Comparison of ENCODE assay signal across 7 mouse cellular contexts in the genomic region with DNA sequence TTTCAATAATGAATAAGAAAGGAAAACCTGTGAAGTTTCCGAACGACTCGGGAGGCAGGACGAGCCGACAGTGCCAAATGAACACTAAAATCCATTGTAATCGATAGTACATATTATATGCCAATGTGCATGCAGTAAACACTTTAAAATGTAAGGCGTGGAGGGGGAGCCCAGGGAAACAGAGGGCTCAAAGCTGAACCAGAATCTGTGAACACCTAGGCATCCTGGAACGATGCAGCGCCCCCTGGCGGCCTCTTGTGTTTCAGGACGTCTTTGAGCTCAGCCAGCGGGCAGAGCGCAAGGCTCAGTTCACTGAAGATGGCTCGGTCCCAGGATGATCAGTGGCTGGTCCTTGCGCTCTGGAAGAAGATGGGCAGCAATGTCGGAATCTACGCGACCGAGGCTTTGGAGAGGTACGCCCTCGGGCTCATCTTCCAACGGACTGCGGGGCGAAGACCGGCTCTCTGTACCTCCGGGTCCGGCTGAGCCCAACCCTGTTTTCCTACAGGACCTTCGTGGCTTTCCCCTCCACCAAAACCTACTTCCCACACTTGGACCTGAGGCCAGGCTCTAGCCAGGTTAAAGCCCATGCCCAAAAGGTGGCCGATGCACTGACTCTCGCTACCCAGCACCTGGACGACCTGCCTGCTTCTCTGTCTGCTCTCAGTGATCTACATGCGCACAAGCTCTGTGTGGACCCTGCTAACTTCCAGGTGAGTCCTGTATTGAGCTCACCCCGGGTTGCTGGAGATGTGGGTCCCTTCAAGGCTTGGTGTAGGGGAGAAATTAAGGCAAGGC. TPM values are rescaled to one million over a fixed set of nuclear protein-coding genes. Genes with fewer than 3 reads are reported as not detected.
DNase-seq lines count a peak whose midpoint lies in the region; ATAC-seq lines count a peak whose summit lies in the region.
"Not testable (repeated sequence)": the region's sequence is repeated elsewhere in the genome, so short reads cannot be mapped to it uniquely, and the experiment has no call there.

A gene (plus strand): TSS at position 271 of the 798 bp plus-strand sequence.

- peak within 1 kb of the TSS; percentile 46; the same call in 1 of the 2 replicates for H3K9ac ChIP-seq in embryonic facial prominence, embryonic 13.5 days
- 0 out of 2 replicates have a peak within 1 kb of the TSS, but pooled peaks have one; percentile 31 for H3K9ac ChIP-seq in limb, embryonic 12.5 days (replicated peaks)
- 0 out of 2 replicates have a peak within 1 kb of the TSS, but pooled peaks have one; percentile 36 for H3K9ac ChIP-seq in midbrain, embryonic 14.5 days (replicated peaks; ENCODE audit: low read length)

- peak within 1 kb of the TSS; percentile 60 for H3K4me2 ChIP-seq in embryonic facial prominence, embryonic 13.5 days
- peak within 1 kb of the TSS; percentile 59 for H3K4me2 ChIP-seq in limb, embryonic 12.5 days
- peak within 1 kb of the TSS; percentile 53 for H3K4me2 ChIP-seq in midbrain, embryonic 14.5 days (ENCODE audit: low read length)

- H3K36me3 ChIP-seq in embryonic facial prominence, embryonic 13.5 days; limb, embryonic 12.5 days; midbrain, embryonic 14.5 days (ENCODE audit: control insufficient read depth, insufficient read depth, low read length): not testable (repeated sequence)

- not testable (repeated sequence) for H3K9me3 ChIP-seq in embryonic facial prominence, embryonic 13.5 days; limb, embryonic 12.5 days; midbrain, embryonic 14.5 days (ENCODE audit: control insufficient read depth, low read length)

- not testable (repeated sequence) for H3K27ac ChIP-seq in embryonic facial prominence, embryonic 13.5 days; limb, embryonic 12.5 days; midbrain, embryonic 14.5 days (replicated peaks; ENCODE audit: low read depth, low read length)

- 18% methylated on average over 30 of the region's 33 CpGs for WGBS in embryonic facial prominence, embryonic 13.5 days
- 21% methylated on average over 31 of the region's 33 CpGs for WGBS in limb, embryonic 12.5 days
- 23% methylated on average over 30 of the region's 33 CpGs for WGBS in midbrain, embryonic 14.5 days

- H3K4me1 ChIP-seq in embryonic facial prominence, embryonic 13.5 days; limb, embryonic 12.5 days (replicated peaks); midbrain, embryonic 14.5 days (ENCODE audit: control insufficient read depth, insufficient read depth, low read length): not testable (repeated sequence)

- H3K27me3 ChIP-seq in embryonic facial prominence, embryonic 13.5 days = peaks cover 13% of the 10 kb centered on the region
- peaks cover 15% of the 10 kb centered on the region for H3K27me3 ChIP-seq in limb, embryonic 12.5 days
- H3K27me3 ChIP-seq in midbrain, embryonic 14.5 days (ENCODE audit: control insufficient read depth, insufficient read depth, low read length) = not testable (repeated sequence)

- H3K4me3 ChIP-seq in embryonic facial prominence, embryonic 13.5 days = peak within 1 kb of the TSS; percentile 32
- H3K4me3 ChIP-seq in limb, embryonic 12.5 days (replicated peaks) = peak within 1 kb of the TSS; percentile 31
- peak within 1 kb of the TSS; percentile 20; the same call in 1 of the 2 replicates for H3K4me3 ChIP-seq in midbrain, embryonic 14.5 days (replicated peaks; ENCODE audit: low read depth, low read length)

- not testable (repeated sequence) for ATAC-seq in embryonic facial prominence, embryonic 13.5 days (ENCODE audit: insufficient number of reproducible peaks, insufficient read depth, low FRiP score, low TSS enrichment, low read depth)
- ATAC-seq in limb, embryonic 12.5 days (ENCODE audit: insufficient number of reproducible peaks, insufficient read depth, low FRiP score, low TSS enrichment, low read depth) = 0 out of 2 replicates have a peak, but pooled peaks have one; percentile 45
- ATAC-seq in midbrain, embryonic 14.5 days (ENCODE audit: low FRiP score, low TSS enrichment) = peak; percentile 68; the same call in 1 of the 2 replicates

- peak; percentile 80 for DNase-seq in adrenal gland, postnatal 25 days
- DNase-seq in heart, adult 8-10 months (ENCODE audit: low spot score) = peak; percentile 67
- peak; percentile 59 to 85 for DNase-seq in kidney, adult 8-10 months
- peak; percentile 81 for DNase-seq in midbrain, embryonic 14.5 days
- peak; percentile 81 for DNase-seq in spleen, adult 12 weeks (ENCODE audit: low spot score)

RNA-seq across cellular contexts. Expression of the gene that starts here (rescaled TPM):
- 0.64 TPM in 1 of 2 replicates, not detected in the other for total RNA-seq in adrenal gland, postnatal 25 days (2021)
- 1.6 and 3.7 TPM in 2 replicates for polyA plus RNA-seq in embryonic facial prominence, embryonic 13.5 days (2015; fragmentation: Nextera tagmentation; extraction: Ambion mirVana)
- 1 to 10 TPM in 1 of 4 experiments, under 1 TPM in 1, not detected in 2; 0.52 to 1.6 TPM for total RNA-seq in heart, adult 8-10 months (2022)
- polyA plus RNA-seq in limb, embryonic 12.5 days (2016; fragmentation: Nextera tagmentation; extraction: Ambion mirVana) = 3.5 and 3.9 TPM in 2 replicates
- 0.74 TPM in 1 of 2 replicates, not detected in the other for polyA plus RNA-seq in midbrain, embryonic 14.5 days (2014; fragmentation: Nextera tagmentation; extraction: Ambion mirVana)

Comparison
In these comparisons a context has a peak if more than half of its experiments do, and no peak if none do; other contexts are left out.
1. Peak in DNase-seq in adrenal gland, postnatal 25 days; RNA of the gene not detected or under 1 TPM.
2. Peak in DNase-seq, ATAC-seq, H3K4me3 ChIP-seq, H3K9ac ChIP-seq and H3K4me2 ChIP-seq in midbrain, embryonic 14.5 days; RNA of the gene not detected or under 1 TPM.